Mouse (Mus musculus): ENCODE measurements around the gene Dido1.
"Not testable (repeated sequence)": the region's sequence is repeated elsewhere in the genome, so short reads cannot be mapped to it uniquely, and the experiment has no call there.

Gene Dido1

GRCm38 (mm10) chr2:180723865-180724264 lies 14.1 kb upstream of the Dido1 start:
- no peak for DNase-seq

GRCm38 (mm10) chr2:180722748-180723147 lies 12.9 kb upstream of the Dido1 start:
- DNase-seq = not testable (repeated sequence)

GRCm38 (mm10) chr2:180712037-180712689 lies 2.4 kb upstream of the Dido1 start:
- DNase-seq = no peak

- no peak for DNase-seq
These were observed 1.7 kb upstream of the Dido1 start for GRCm38 (mm10) chr2:180711527-180711926.

- no peak for DNase-seq
These were observed 717 bp upstream of the Dido1 start for GRCm38 (mm10) chr2:180710276-180711155.

GRCm38 (mm10) chr2:180709023-180709922 lies 526 bp downstream of the Dido1 start:
- DNase-seq = no peak

GRCm38 (mm10) chr2:180705975-180706374 lies 3.8 kb downstream of the Dido1 start:
- no peak for DNase-seq

- DNase-seq = no peak
These were observed 4.7 kb downstream of the Dido1 start for GRCm38 (mm10) chr2:180705066-180705465.

- peak; percentile 90 for DNase-seq
These were observed 5.2 kb downstream of the Dido1 start for GRCm38 (mm10) chr2:180704591-180704990.

GRCm38 (mm10) chr2:180703645-180704359 lies 6.0 kb downstream of the Dido1 start:
- no peak for DNase-seq

GRCm38 (mm10) chr2:180703175-180703574 lies 6.6 kb downstream of the Dido1 start:
- DNase-seq = no peak

- no peak for DNase-seq
These were observed 7.1 kb downstream of the Dido1 start for GRCm38 (mm10) chr2:180702701-180703149.

- peak; percentile 95 for DNase-seq
These were observed 7.8 kb downstream of the Dido1 start for GRCm38 (mm10) chr2:180701767-180702621.

- DNase-seq = no peak
These were observed 8.6 kb downstream of the Dido1 start for GRCm38 (mm10) chr2:180701053-180701766.

GRCm38 (mm10) chr2:180700457-180700856 lies 9.3 kb downstream of the Dido1 start:
- DNase-seq = peak; percentile 48

- DNase-seq = no peak
These were observed 14.6 kb downstream of the Dido1 start for GRCm38 (mm10) chr2:180695176-180695575.

GRCm38 (mm10) chr2:180692630-180693029 lies 17.2 kb downstream of the Dido1 start:
- DNase-seq = peak; percentile 48

GRCm38 (mm10) chr2:180689841-180690240 lies 20.0 kb downstream of the Dido1 start:
- no peak for DNase-seq

- no peak for DNase-seq
These were observed 25.8 kb downstream of the Dido1 start for GRCm38 (mm10) chr2:180684031-180684430.

- DNase-seq = no peak
These were observed 26.3 kb downstream of the Dido1 start for GRCm38 (mm10) chr2:180683524-180683923.

GRCm38 (mm10) chr2:180681225-180681624 lies 28.6 kb downstream of the Dido1 start:
- DNase-seq = no peak
